Mouse (Mus musculus) liver, adult 2 months (tissue): ENCODE measurements around the gene Lime1.

Source experiments
- CTCF ChIP-seq: fragments of 200-500 bp; IDR thresholded peaks from 2 replicates; pipeline ENCODE4 v1.5.1; 2011; ENCODE audit warnings: low read depth, low read length, control low read depth
- POLR2A ChIP-seq: fragments of 200-500 bp; IDR thresholded peaks from 2 replicates; pipeline ENCODE4 v1.6.1; 2011; ENCODE audit warnings: low read length, control low read depth; ENCODE audit not compliant: insufficient read depth; ENCODE audit errors: extremely low read depth

DNA sequence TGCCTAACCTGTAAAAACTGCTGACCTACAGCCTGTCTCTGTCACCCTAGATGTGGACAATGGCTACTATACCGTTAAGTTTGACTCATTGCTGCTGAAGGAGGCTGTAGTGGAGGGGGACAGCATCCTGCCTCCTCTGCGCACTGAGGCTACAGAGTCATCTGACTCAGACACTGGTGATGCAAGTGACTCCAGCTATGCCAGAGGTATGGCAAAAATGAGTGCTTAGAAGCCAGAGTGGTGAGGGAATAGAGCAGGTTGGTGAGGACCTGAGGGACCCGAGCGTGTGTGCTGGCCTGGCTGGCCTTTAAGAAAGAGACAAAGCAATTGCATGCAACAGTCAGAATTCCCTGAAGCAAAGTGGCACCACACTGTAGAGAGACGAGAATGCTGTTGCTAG is 1.2 kb upstream of the Lime1 start:
- TF ChIP-seq POLR2A (no peak), CTCF (no peak)
